Mouse (Mus musculus) embryo, embryonic 11.5 days (tissue): ENCODE measurements around the gene Hsd17b1.

Experiments used
- DNase-seq: peaks from one replicate; pipeline ENCODE4 v3.0.0-alpha.2; 2012; ENCODE audit warnings: low read depth, low spot score

Hsd17b1 gene

GRCm38 (mm10) chr11:101078121-101078520 lies at the start of gene Hsd17b1:
TSS of gene Hsd17b1 (plus strand) at chr11:101078411.
- no peak for DNase-seq

- no peak for DNase-seq
These were observed 48.9 kb upstream of the Hsd17b1 start for GRCm38 (mm10) chr11:101029320-101029719.

- no peak for DNase-seq
These were observed 47.9 kb upstream of the Hsd17b1 start for GRCm38 (mm10) chr11:101030136-101030807.

- DNase-seq: no peak
These were observed 47.4 kb upstream of the Hsd17b1 start for GRCm38 (mm10) chr11:101030808-101031156.

GRCm38 (mm10) chr11:101031470-101031869 lies 46.7 kb upstream of the Hsd17b1 start:
- no peak for DNase-seq

GRCm38 (mm10) chr11:101033856-101034500 lies 44.2 kb upstream of the Hsd17b1 start:
- no peak for DNase-seq

GRCm38 (mm10) chr11:101034614-101035327 lies 43.4 kb upstream of the Hsd17b1 start:
- DNase-seq: no peak

GRCm38 (mm10) chr11:101035328-101035695 lies 42.9 kb upstream of the Hsd17b1 start:
- DNase-seq: no peak

GRCm38 (mm10) chr11:101037795-101038194 lies 40.4 kb upstream of the Hsd17b1 start:
- no peak for DNase-seq

GRCm38 (mm10) chr11:101045826-101046225 lies 32.4 kb upstream of the Hsd17b1 start:
- no peak for DNase-seq

- DNase-seq: no peak
These were observed 31.8 kb upstream of the Hsd17b1 start for GRCm38 (mm10) chr11:101046440-101046839.

- DNase-seq: no peak
These were observed 30.7 kb upstream of the Hsd17b1 start for GRCm38 (mm10) chr11:101047502-101047901.

GRCm38 (mm10) chr11:101050359-101050758 lies 27.9 kb upstream of the Hsd17b1 start:
- no peak for DNase-seq

GRCm38 (mm10) chr11:101051051-101051493 lies 27.1 kb upstream of the Hsd17b1 start:
- DNase-seq: no peak

GRCm38 (mm10) chr11:101051617-101052016 lies 26.6 kb upstream of the Hsd17b1 start:
- no peak for DNase-seq

GRCm38 (mm10) chr11:101052751-101053473 lies 25.3 kb upstream of the Hsd17b1 start:
- DNase-seq: no peak

- DNase-seq: no peak
These were observed 24.2 kb upstream of the Hsd17b1 start for GRCm38 (mm10) chr11:101053974-101054373.

- no peak for DNase-seq
These were observed 22.8 kb upstream of the Hsd17b1 start for GRCm38 (mm10) chr11:101055418-101055817.

- DNase-seq: no peak
These were observed 21.3 kb upstream of the Hsd17b1 start for GRCm38 (mm10) chr11:101056885-101057284.

GRCm38 (mm10) chr11:101057860-101058259 lies 20.4 kb upstream of the Hsd17b1 start:
- peak; percentile 57 for DNase-seq

GRCm38 (mm10) chr11:101058726-101059125 lies 19.5 kb upstream of the Hsd17b1 start:
- DNase-seq: no peak

- DNase-seq: no peak
These were observed 18.7 kb upstream of the Hsd17b1 start for GRCm38 (mm10) chr11:101059473-101059872.
